Mouse (Mus musculus) brain, embryonic 14.5 days (tissue): ENCODE measurements at regions not wholly inside any gene's neighbourhood (a gene's known extent, or its start where the extent isn't known, plus 50 kb on each side); places are given as distances from the start of the nearest gene placed in this dataset.

ENCODE experiments used
- DNase-seq: peaks from one replicate; pipeline ENCODE4 v3.0.0-alpha.2; 2011; ENCODE audit warnings: low read depth
- CTCF ChIP-seq: fragments of 200-500 bp; IDR thresholded peaks from 2 replicates; pipeline ENCODE4 v1.5.1; 2012; ENCODE audit warnings: inconsistent platforms, mild to moderate bottlenecking, moderate library complexity, borderline replicate concordance; ENCODE audit not compliant: insufficient read depth, insufficient read length; ENCODE audit errors: extremely low read depth
- POLR2A ChIP-seq: fragments of 200-500 bp; IDR thresholded peaks from 2 replicates; pipeline ENCODE4 v1.6.1; 2012; ENCODE audit warnings: mild to moderate bottlenecking, inconsistent platforms, borderline replicate concordance; ENCODE audit not compliant: poor library complexity, insufficient read depth, insufficient read length, severe bottlenecking; ENCODE audit errors: extremely low read depth

DNA sequence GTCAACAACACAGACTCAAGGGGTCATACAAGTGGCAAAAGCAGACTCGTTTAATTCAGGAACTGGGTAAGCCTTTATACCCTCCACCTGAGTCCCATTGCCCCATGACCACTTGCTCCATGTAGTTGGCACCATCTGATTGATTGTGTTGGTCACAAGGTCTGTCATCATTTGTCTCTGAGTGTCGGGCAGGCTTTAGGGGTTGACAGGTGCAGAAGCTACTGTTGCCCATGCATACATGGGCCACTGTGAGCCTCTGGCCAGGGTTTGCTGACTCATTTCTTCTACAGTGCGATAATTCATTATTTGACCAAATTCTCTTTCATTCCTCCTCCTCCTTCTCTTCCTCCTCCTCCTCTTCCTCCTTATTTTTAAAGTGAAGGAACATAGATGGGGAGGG lies 113.0 kb upstream of the Hdac4 start:
- no peak for TF ChIP-seq CTCF
- no peak for DNase-seq

DNA sequence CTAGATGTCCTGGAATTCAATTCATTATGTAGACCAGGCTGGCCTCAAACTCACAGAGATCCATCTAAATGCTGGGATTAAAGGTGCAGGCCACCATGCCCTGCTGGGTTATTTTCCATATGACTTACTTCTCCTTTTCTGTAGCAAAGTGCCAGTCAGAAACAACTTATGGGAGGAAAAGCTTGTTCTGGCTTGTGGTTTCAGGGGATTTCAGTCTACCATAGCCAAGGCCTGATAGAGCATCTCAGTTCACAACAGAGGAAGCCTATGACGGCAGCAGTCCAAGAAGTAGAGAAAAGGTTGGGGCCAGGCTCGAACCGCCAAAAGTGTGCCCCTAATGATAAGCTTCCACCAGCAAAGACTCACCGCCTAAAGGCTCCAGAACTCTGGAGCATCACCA lies 110.5 kb upstream of the Hdac4 start:
- no peak for DNase-seq
- no peak for TF ChIP-seq POLR2A
- TF ChIP-seq CTCF = no peak

DNA sequence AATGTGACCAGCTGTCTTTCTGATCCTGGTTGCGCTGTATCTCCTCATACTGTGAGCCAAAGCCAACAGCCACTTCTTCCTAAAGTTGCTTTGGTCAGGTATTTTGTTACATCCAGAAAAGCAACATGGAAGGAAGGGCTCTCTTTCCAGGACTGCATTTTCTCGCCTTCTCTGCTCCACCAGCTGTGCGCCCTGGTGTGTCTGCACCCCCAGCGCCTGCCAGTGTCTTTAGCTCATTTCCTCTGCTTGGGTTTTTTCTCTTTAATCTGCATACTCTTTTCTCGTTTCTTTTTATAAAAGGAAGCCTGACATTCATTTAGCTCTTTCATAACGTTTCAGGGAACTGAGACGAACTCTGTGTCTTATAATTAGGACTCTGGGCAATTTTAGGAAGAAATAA lies 103.5 kb upstream of the Hdac4 start:
- TF ChIP-seq POLR2A = no peak
- no peak for TF ChIP-seq CTCF

DNA sequence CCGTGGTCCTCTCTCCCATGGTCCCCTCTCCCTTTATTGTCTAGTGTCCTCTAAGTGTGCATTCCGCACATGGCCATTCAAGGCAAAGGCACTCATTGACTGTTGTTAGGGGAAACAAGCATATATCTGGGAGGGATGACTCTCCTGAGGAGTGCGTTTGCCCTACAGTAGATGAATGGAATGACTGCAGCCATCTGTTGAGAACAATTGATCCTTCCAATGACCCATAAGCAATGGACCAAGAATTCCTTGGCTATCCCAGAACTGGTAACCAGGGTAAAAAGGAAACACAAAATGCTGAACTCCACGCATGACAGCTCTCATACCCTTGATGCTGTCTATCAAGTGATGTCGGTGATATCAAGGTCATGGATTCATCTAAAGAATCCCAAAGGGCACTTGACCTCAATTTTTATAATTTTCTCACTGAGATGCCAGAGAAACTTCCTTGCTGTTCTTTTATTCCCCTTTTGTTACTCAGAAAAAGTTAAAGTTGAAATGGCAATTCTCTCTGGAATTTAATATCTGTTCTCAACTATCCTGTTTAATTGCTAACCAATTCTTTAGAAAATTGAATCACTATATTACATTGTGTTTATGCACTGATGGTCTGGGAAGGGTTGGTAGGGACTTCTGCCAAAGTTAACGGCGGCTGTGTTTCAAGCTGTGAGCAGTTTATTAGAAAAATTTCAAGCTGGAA lies 97.3 kb upstream of the Hdac4 start:
- TF ChIP-seq POLR2A (no peak), CTCF (no peak)
- peak; percentile 7 for DNase-seq

More for the DNA sequence above, 103.5 kb upstream of the Hdac4 start:
- DNase-seq = no peak

DNA sequence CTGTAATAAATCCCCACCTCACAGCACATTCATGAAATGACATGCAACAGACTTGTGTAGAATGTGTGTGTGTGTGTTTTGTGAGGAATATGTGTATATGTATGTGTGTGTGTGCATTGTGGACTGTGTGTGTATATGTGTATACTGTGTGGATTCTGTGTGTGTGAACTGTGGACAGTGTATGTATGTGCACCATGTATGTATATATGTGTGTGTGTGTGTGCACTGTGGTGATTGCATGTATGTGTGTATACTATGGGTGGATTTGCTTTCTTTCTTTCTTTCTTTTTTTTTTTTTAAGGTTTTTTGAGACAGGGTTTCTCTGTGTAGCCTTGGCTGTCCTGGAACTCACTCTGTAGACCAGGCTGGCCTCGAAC lies 91.5 kb upstream of the Hdac4 start:
- no peak for DNase-seq
- TF ChIP-seq POLR2A (no peak), CTCF (no peak)

DNA sequence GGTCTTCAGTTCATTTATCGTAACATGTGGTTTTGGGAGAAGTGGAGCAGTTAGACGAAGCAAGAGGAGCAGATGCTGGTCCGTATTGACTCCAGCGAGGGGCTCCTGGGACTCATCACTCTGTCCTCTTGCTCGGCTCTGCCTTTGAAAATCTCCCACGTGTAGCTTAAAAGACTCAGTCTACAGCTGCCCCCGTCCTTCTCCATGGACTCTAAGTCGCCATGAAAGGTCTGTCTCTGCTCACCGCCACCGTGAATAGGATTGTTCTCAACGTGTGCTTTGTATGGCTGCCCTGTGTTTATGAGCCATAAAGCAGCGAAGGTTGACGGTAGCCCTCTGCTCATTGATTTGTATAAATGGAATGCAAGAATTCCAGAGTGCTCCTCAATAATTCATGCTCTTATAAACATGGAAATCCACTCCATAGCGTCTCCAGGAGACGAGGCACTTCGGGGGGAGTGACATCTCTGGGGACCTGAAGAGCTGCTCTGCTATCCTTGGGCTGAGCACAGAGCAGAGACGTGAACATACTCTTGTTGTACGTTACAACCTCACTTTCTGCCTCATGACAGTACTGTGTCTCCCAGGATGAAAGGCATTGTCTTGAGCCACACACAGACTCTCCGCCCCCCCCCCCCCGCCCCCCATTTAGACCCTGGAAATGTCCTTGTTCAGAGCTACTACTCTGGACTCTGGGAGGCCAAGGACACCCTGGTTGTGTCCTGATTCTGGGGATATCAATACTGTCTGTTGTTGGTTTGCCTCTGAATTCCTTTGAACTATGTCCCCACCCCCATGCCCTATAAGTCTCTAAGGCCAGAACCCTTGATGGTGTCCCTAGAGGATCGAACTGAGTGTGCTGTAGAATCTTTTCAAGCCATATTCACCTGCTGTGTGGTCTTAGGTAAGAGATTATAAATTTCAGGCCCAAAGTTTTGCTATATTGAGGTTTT lies 90.8 kb upstream of the Hdac4 start:
- peak; percentile 59 for DNase-seq
- TF ChIP-seq POLR2A (no peak), CTCF (no peak)

DNA sequence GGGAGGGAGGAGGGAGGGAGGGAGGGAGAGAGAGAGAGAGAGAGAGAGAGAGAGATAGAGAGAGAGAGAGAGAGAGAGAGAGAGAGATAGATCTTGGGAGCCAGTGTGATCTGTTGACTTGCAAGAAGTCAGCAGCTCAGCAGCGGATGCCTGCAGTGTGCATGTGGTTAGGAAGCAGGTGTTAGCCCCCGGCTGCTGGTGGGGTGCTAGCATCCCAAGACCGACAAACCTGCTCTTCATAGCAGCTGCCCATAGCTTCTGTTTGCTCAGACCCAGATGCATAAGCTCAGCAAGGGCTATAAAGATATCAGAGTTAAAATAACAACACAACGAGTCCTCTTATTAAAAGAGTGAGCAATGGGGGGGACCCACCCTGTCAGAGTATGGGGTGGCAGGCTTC lies 88.7 kb upstream of the Hdac4 start:
- no peak for DNase-seq
- TF ChIP-seq CTCF (no peak), POLR2A (no peak)

DNA sequence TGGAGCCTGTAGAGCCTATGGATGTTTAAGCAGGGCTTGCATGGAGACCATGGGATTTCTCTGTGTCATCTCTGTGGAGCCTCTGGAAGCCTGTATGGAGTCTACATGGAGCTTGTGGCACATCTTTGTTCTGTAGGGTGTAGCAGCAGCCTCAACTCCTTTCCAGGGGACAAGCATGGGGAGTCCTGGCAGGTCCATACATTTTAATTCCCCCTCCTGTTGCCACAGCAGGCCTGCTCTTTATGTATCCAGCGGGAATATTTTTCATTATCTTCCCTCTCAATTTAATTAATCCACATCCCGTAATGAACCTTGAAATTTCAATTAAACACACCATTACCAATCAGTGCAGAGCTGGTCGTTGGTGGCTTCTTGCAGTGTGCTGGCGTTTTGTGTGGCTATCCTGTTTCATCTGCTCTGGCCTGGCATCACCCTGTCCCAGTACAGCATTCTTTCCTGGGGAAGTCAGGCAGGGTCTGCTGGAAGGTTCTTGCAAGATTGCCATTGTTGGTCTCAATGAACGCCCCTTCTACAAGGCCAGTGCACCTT lies 81.8 kb upstream of the Hdac4 start:
- TF ChIP-seq CTCF (no peak), POLR2A (no peak)
- peak; percentile 8 for DNase-seq

DNA sequence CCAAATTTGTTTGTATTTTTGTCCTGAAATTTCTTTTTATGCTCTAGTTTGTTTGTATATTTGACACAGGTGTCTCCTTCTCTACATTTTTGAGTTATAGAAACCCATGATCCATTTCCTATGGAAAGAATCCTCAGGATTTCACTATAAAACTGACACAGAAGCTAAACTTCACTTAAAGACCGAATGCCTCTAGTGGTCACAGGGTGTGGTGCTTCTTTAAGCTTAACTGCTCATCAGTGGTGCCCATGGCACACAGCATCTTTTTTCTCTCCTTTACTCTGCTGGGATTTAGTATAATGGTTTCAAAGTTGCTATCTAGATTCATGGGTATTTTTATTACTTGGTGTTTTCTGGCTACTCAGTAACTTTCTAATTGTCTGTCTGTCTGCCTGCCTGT lies 79.9 kb upstream of the Hdac4 start:
- no peak for DNase-seq
- TF ChIP-seq CTCF = peak; percentile 36; the same call in 1 of the 2 replicates
- TF ChIP-seq POLR2A = no peak

DNA sequence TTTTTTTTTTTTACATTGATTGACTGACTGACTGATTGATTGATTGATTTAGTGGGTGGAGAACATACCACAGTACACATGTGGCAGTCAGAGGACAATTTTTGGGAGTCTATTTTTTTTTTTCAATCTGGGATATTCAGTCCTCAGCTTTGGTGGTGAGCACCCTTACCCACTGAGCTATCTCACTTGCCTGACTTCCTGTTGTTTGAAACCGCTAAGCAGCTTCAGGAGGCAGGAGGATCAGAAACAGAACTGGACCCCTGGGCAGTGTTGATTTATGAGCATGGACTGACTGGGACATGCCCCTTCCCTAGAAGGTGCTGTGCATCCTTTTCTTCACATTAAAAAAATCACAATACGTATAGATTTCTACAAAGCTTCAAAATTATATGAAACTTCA lies 78.3 kb upstream of the Hdac4 start:
- DNase-seq = no peak
- TF ChIP-seq CTCF (no peak), POLR2A (no peak)

DNA sequence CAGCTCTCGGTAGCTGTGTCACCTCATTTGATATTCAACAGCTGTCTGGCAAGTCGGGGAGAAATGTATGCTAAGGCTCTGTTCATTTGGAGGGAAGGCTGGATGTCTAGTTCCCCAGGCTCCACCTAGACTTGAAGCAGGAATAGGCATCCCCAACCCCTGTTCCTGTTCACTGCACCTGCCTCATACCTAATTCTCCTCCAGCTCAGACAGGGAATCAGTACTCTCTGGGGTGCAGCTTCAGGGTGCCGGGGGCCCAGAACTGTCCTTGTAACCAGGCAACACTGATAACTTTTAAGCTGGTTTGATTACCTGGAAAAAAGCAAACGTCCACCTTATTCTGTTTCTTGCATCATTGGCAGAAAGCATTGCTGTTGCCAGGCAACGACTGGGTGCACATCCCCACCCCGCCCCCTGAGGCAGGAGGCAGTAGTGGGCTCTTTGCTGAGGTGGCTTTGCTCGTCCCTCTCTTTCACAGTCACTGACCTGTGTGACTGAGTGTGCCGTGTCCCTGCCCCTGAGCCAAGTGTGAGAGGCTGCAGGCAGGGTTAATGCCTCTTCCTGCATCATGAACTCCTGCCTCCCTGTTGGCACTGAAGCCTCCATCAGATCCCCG lies 76.3 kb upstream of the Hdac4 start:
- TF ChIP-seq POLR2A (no peak), CTCF (no peak)
- peak; percentile 35 for DNase-seq

DNA sequence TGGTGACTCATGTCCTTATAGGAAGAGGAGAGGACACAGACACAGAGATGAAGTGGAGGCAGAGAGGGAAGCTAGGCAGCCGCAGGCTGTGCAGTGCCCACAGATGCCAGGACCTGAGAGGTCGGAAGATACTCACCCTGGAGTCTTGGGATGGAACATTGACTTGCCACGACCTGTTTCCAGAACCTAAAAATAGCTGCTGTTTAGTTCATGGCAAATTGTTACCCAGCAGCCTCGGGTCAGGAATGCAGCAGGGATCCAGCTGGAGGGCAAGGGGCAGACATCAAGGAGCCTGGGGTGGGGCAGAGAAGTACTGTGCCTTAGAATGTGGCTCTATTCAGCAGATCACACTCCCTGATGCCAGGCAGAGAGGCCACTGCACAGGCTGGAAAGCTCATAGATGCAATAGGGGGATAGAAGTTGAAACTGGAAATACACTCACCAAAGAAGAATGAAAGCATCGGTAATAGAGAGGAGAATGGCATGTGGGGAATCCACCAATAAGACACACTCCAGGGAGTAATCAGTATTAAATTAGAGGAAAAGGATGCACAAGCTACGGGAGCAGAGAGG lies 75.1 kb upstream of the Hdac4 start:
- no peak for DNase-seq
- no peak for TF ChIP-seq CTCF
- TF ChIP-seq POLR2A = no peak

DNA sequence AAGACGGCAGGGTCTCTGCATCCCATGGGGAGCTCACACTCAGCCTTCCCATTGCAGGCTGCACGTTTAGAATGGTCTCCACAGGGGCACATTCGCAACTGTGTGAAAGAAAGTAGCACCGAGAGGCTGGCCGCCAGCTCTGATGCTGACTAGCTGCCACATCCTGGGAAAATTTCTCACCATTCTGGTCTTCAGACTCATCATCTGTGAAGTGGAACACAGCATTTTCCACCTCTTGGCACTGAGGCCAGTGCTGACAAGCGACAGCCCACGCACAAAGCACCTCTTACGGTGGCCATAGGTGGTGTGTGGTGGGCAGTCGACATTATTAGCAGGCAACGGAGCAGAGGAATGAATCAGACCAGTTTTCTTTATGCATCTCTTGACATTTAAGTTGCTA lies 74.0 kb upstream of the Hdac4 start:
- peak; percentile 43 for DNase-seq
- TF ChIP-seq CTCF (no peak), POLR2A (no peak)

DNA sequence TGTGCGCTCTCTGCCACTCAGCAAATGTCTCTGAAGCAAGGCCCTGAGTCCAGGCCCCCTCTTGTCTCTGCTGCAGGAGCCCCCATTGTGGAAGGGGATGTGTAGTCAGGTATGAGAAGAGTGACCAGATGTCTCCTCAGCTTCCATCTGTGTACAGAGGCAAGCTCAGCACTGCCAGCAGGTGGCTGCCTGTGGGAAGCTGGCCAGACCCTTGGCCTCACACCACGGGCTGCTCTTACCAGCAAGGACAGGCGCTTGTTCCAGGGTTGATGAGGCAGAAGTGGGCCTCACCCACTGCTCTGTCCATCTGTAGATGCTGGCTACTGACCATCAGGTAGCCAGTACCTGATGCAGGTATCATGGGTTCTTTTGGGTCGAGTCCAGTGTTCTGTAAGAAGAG lies 69.4 kb upstream of the Hdac4 start:
- TF ChIP-seq CTCF = no peak
- TF ChIP-seq POLR2A = no peak
- no peak for DNase-seq
